Mouse (Mus musculus): ENCODE results near the gene Supt4a. TPM values are rescaled to one million over a fixed set of nuclear protein-coding genes. Genes with fewer than 3 reads are reported as not detected.

The Supt4a gene
- polyA plus RNA-seq, 1 experiment, result 62.2 TPM

GRCm38 (mm10) chr11:87744964-87745363 lies 7.6 kb downstream of the Supt4a start:
- H3K27me3 ChIP-seq (ENCODE audit: control insufficient read depth, insufficient read depth, low read length), result no peaks in the 10 kb centered on the region
- H3K27ac ChIP-seq (ENCODE audit: insufficient read depth, low read length), result peak overlapping the region; percentile 97
- no peak for TF ChIP-seq CTCF (IDR thresholded peaks at IDR 0.05; ENCODE audit: extremely low read depth, insufficient read depth, insufficient read length, insufficient replicate concordance)
- TF ChIP-seq POLR2A (IDR thresholded peaks at IDR 0.05; ENCODE audit: low read depth, low read length), result peak; percentile 69
- DNase-seq (ENCODE audit: low read depth in 1 of 2, low spot score in 2 of 2), result peak; percentile 83 to 92
- H3K4me3 ChIP-seq (ENCODE audit: extremely low read depth, insufficient read depth, insufficient read length), result peak overlapping the region; percentile 22; the same call in 1 of the 2 replicates
- 10% methylated on average over 4 of the region's 4 CpGs for WGBS
- peaks cover 20% of the 10 kb centered on the region for H3K36me3 ChIP-seq (ENCODE audit: control insufficient read depth, insufficient read depth, low read length)
- H3K4me1 ChIP-seq (ENCODE audit: control insufficient read depth, insufficient read depth, insufficient read length), result peaks cover 33% of the 10 kb centered on the region

- Histone ChIP-seq H3K36me3 (ENCODE audit: control insufficient read depth, insufficient read depth, low read length) (peaks cover 15% of the 10 kb centered on the region), H3K27me3 (ENCODE audit: control insufficient read depth, insufficient read depth, low read length) (no peaks in the 10 kb centered on the region), H3K4me1 (ENCODE audit: control insufficient read depth, insufficient read depth, insufficient read length) (peaks cover 40% of the 10 kb centered on the region), H3K27ac (ENCODE audit: insufficient read depth, low read length) (peak overlapping the region; percentile 97), H3K4me3 (ENCODE audit: extremely low read depth, insufficient read depth, insufficient read length) (no peak overlapping the region)
- WGBS, result 54% methylated on average over 9 of the region's 9 CpGs
- no peak for DNase-seq (ENCODE audit: low read depth in 1 of 2, low spot score in 2 of 2)
- no peak for TF ChIP-seq CTCF (IDR thresholded peaks at IDR 0.05; ENCODE audit: extremely low read depth, insufficient read depth, insufficient read length, insufficient replicate concordance)
- TF ChIP-seq POLR2A (IDR thresholded peaks at IDR 0.05; ENCODE audit: low read depth, low read length), result no peak
Observed at GRCm38 (mm10) chr11:87745632-87746555, 8.5 kb downstream of the Supt4a start.

GRCm38 (mm10) chr11:87747312-87747711 lies 10.0 kb downstream of the Supt4a start:
- WGBS, result 83% methylated on average over 5 of the region's 5 CpGs
- Histone ChIP-seq H3K27ac (ENCODE audit: insufficient read depth, low read length) (peak overlapping the region; percentile 97; the same call in 1 of the 2 replicates), H3K27me3 (ENCODE audit: control insufficient read depth, insufficient read depth, low read length) (no peaks in the 10 kb centered on the region), H3K4me3 (ENCODE audit: extremely low read depth, insufficient read depth, insufficient read length) (no peak overlapping the region), H3K4me1 (ENCODE audit: control insufficient read depth, insufficient read depth, insufficient read length) (peaks cover 45% of the 10 kb centered on the region), H3K36me3 (ENCODE audit: control insufficient read depth, insufficient read depth, low read length) (peaks cover 11% of the 10 kb centered on the region)
- DNase-seq (ENCODE audit: low read depth in 1 of 2, low spot score in 2 of 2), result no peak
- TF ChIP-seq POLR2A (IDR thresholded peaks at IDR 0.05; ENCODE audit: low read depth, low read length) (no peak), CTCF (IDR thresholded peaks at IDR 0.05; ENCODE audit: extremely low read depth, insufficient read depth, insufficient read length, insufficient replicate concordance) (no peak)

DNA sequence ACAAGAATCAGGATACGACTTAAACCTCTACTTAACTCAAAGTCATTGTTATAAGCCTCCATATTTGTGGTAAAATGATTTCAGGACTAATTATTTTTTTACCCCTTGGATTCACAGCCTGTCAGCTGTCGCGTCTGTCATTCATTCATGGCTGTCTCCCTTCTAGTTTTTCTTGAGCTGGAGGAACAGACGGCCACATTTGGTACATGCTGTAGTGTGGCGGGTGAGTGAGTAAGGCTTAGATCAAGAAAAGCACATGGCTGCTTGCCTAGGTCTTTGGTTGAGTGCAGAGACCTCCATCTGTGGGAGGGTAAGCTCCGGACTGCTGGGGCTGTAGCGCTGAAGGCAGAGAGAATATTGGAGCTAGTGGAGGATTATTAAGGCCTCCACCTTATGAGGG lies 10.4 kb downstream of the Supt4a start:
- Histone ChIP-seq H3K36me3 (ENCODE audit: control insufficient read depth, insufficient read depth, low read length) (peaks cover 8% of the 10 kb centered on the region), H3K4me3 (ENCODE audit: extremely low read depth, insufficient read depth, insufficient read length) (peak overlapping the region; percentile 5; the same call in 1 of the 2 replicates), H3K4me1 (ENCODE audit: control insufficient read depth, insufficient read depth, insufficient read length) (peaks cover 46% of the 10 kb centered on the region), H3K27me3 (ENCODE audit: control insufficient read depth, insufficient read depth, low read length) (no peaks in the 10 kb centered on the region), H3K27ac (ENCODE audit: insufficient read depth, low read length) (peak overlapping the region; percentile 98)
- no peak for DNase-seq (ENCODE audit: low read depth in 1 of 2, low spot score in 2 of 2)
- TF ChIP-seq POLR2A (IDR thresholded peaks at IDR 0.05; ENCODE audit: low read depth, low read length) (no peak), CTCF (IDR thresholded peaks at IDR 0.05; ENCODE audit: extremely low read depth, insufficient read depth, insufficient read length, insufficient replicate concordance) (no peak)
- WGBS, result 76% methylated on average over 7 of the region's 7 CpGs

DNA sequence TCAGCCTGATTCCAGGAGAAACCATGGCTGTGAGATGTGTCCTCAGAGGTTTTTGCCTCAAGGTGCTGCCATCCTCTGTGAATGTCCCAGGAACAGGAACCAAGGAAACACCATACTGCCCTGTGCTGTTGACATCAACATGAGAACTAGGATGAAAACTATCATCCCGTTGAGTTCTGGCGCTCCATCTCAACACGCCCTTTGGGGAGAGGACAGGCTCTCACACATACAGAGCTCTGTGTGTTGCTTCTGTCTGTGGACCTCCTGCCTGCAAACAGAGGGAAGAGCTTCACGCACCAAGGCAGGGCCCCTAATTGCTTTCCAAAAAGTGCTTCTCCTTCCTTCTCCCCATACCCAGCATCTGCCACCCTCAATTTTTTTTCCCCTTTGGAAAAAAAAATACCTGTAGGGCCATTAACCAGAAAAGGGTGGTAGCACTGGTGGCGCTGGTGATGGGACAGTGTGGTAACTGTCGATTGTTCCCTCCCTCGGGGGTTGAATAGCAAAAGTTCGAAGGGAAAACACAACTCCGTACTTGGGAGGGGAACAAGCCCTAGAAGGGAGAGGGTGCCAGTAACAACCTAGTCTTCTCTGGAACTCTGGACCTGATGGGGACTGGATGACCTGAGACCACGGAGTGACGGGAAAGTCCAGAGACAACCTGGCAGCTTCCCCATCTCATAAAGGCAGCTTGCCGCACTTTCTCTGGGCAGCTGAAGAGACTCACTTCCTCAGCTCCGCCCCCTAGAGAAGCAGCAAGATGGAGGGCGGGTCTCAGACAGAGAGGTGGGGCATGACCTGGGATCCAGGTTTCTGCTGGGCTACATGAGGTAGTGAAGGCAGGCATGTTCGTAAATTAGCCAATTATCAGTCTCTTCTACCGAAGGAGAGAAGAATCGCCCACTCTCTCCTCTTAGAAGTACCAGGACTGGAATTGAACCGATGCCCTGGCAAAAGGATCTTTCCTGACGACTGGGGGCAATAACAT lies 11.1 kb downstream of the Supt4a start:
- Histone ChIP-seq H3K4me1 (ENCODE audit: control insufficient read depth, insufficient read depth, insufficient read length) (peaks cover 52% of the 10 kb centered on the region), H3K27me3 (ENCODE audit: control insufficient read depth, insufficient read depth, low read length) (no peaks in the 10 kb centered on the region), H3K36me3 (ENCODE audit: control insufficient read depth, insufficient read depth, low read length) (peaks cover 4% of the 10 kb centered on the region; the same call in 1 of the 2 replicates), H3K4me3 (ENCODE audit: extremely low read depth, insufficient read depth, insufficient read length) (peak overlapping the region; percentile 60), H3K27ac (ENCODE audit: insufficient read depth, low read length) (peak overlapping the region; percentile 98)
- TF ChIP-seq POLR2A (IDR thresholded peaks at IDR 0.05; ENCODE audit: low read depth, low read length) (peak; percentile 98), CTCF (IDR thresholded peaks at IDR 0.05; ENCODE audit: extremely low read depth, insufficient read depth, insufficient read length, insufficient replicate concordance) (no peak)
- peak; percentile 86 to 88 for DNase-seq (ENCODE audit: low read depth in 1 of 2, low spot score in 2 of 2)
- 5% methylated on average over 19 of the region's 19 CpGs for WGBS
